Mouse (Mus musculus) ovary, postnatal 14 days (tissue): ENCODE measurements around the gene Fbxl18.

Source experiments
- DNase-seq: peaks from one replicate; pipeline ENCODE4 v3.0.0; 2022; ENCODE audit warnings: low spot score

The Fbxl18 gene

DNA sequence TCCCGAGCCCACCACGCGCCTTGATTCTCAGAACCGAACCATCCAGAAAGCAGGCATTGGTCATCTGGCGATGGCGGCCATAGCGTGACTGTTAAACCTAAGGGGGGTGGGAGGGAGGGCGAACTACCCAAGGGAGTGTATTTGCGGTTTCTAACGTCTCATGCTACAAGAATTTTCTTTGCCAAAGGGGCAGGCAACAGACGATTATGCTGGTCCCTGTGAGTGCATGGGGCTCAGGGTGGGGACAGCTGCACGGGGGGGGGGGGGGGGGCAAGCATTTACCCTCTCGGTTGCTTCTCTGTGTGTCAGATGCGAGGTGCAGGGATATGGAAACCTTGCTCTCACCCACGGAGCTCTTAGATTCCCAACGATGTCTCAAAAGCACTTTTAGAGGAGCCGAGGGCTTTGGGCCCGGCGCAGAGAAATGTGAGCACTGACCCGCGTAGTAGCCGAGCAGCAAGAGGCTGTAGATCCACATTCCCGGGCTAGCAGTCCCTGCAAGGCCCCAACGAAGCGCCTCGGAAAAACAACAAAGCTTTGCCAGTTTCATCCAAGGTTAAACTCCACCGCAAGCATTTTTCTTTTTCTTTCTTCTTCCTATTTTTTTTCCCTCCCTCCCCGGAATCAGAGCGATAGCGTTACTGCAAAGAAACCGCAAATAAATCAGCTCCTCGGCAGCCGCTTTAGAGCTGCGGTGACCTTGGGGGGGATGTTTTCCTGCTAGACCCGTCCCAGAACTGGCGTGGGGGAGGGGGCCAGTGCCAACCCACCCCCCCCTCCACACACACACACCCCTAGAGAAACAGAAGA lies 72.7 kb downstream of the Fbxl18 start:
- DNase-seq, result peak; percentile 43

DNA sequence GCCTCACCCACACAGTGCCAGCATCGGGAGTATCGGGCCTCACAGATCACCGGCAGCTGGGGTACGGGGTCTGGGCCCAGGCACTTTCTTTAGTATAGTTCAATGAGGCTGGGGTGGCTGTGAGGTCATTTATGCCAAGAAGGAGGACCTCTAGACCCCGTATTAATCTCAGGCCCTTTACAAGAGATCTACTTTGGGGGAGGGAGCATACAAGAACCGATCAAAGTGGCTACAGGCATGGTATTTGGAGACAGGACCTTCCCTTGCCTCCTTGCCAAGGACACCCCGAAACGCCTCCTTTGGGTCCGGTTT lies 73.3 kb downstream of the Fbxl18 start:
- DNase-seq, result no peak

DNA sequence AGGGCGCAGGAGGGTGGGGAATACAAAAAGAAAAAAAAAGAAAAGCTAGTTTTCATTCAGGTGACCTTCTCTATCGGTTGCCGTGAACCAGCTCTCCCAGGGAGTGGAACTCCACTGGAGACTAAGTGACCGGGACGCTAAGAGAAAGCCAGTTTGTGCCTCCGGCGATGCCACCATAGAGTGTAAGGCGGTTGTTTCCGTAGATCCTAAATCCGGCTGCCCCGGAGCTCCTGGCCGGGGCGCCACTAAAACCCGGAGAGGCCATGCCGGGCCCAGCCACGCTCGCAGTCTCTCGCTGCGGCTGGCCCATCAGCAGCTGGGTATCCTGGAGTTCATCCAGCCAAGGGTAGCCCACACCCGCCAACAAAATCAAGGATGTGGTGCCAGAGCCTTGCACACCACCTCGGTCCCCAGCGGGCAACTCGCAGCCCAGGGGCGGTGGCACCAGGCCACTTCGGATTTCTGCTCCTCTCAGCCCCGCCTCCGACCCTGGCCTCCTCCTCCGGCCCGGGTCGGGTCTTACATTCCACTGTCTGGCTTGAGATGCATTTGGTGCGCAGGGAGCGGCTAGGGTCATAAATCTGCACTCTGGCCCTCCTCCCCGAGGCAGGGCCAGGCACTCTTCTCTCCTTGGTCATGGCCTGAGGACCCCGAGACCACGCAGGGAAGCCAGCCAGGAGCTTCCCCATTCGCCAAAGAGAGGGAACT lies 73.8 kb downstream of the Fbxl18 start:
- DNase-seq, result peak; percentile 83

DNA sequence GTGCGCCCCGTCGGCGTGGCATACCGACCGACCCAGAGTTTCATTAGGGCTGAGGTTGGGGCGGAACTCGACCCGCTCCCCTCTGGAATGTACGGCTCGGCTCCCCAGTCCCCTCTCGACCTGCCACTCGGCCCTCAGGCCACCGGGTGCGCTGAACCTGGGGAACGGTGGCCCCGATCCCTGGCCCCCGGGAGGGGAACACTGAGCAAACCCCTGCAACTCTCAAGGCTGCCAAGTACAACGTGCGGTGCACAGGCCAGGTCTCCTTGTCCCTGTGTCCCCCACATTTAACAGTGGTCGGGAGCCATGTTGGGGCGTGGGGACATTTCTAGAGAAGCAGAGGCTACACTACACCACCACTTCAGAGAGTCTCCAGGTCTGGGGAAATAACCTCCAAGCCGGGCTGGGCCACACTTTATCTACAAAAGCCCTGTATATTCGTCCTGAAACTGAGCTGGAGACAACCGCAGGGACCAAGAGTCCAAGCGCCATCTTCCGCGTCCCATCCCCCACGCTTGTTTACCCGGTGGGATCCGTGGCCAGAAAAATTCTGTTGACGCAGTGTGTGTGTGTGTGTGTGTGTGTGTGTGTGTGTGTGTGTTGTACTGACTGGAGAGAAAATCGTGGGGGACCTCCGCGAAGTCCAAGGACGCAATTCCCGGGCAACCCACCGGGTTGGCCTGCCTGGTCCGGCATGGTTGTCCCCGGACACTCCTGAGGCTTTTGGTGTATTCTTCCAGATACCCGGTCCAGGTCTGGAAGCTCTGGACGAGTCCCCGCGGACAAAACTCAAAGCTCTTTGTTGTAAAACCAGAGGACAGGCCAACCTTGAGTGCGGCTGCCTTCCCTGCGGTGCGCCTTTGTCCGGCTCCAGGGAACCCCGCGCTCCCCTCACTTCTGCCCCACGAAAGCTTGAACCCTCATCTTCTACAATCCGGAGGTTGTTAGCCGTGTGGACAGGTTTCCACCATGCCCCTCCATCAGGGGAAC lies 74.7 kb downstream of the Fbxl18 start:
- DNase-seq, result peak; percentile 55

DNA sequence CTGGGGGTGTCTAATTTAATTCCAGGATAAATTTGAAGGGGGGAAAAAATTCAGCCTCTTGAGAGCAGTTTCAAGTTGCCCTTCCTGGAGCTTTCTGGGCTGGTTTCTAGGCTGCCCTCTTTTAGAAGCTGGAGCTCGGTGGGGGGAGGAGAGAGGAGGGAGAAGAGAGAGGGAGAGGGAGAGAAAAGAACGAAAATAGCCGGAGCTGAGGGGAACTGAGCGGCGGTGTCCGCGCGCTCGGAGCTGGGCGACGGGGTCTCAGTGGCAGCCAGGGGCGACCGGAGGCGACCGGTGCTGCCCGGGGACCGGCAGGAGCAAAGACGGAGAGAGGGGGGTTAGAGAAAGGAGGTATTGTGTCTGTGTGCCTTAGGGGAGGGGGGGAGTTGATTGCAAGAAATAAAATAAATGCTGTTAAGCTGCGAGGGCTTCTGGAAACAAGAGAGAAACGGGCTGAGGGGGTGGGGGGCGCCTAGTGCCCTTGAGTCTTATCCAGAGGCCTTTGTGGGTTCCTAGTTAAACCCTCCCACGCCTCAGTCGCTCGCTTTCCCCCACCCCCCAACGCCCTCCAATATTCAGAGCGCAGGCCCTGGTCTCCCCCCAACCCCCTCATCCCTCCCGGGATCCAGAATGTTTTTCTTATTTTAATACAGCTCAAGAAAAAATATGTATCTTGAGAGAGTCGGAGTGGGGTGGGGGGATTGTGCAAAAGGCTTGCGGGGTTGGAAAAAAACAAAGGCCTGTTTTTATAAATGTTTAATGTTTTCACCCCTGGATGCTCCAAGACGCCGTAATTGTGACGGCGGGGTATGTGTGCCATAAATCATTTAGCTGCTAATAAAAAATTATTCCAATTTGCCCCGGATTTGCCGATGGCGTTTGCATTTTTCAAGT lies 75.6 kb downstream of the Fbxl18 start:
- DNase-seq, result peak; percentile 46

DNA sequence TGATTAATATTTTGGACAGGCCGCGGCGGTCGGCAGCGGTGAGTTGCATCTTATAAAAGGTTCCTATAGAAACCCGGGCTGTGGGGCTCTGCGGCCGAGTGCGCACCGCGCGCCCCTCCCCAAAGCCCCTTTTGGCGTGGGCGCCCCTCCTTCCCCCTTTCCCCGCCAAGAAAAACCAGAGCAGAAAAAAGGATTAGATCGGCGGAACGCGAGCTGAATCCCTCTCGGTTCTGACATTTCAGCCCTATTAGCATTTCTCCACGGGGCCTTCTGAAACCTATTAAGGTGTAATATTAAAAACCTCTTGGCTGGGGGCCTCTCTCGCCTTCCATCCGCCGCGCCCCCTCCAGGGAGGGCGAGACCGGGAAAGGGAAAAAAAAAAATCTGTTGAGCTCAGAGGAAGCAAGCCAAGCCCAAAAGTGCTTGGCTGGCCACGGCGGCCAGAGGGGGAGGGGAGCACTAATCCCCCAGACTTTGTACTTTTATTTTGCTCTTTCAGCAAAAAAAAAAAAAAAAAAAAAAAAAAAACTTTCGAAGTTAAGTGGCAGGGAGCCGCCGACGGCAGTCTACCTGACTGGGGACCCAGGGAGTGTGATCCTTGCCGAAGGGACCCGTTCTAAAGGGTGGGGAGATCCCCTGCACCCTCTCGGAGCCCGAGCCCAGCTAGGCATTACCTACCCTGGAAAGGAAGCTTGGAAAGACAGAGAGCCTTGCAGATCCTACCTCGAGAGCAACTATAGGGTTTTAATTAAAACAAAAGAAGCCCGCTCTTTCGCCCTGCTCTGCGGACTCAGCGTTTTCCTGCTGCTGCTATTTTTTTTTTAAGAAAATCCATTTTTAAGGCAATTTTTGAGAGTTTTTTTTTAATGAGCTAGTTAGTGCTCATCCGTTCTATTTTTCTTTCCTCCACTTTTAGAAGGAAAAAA lies 76.5 kb downstream of the Fbxl18 start:
- DNase-seq, result peak; percentile 68

DNA sequence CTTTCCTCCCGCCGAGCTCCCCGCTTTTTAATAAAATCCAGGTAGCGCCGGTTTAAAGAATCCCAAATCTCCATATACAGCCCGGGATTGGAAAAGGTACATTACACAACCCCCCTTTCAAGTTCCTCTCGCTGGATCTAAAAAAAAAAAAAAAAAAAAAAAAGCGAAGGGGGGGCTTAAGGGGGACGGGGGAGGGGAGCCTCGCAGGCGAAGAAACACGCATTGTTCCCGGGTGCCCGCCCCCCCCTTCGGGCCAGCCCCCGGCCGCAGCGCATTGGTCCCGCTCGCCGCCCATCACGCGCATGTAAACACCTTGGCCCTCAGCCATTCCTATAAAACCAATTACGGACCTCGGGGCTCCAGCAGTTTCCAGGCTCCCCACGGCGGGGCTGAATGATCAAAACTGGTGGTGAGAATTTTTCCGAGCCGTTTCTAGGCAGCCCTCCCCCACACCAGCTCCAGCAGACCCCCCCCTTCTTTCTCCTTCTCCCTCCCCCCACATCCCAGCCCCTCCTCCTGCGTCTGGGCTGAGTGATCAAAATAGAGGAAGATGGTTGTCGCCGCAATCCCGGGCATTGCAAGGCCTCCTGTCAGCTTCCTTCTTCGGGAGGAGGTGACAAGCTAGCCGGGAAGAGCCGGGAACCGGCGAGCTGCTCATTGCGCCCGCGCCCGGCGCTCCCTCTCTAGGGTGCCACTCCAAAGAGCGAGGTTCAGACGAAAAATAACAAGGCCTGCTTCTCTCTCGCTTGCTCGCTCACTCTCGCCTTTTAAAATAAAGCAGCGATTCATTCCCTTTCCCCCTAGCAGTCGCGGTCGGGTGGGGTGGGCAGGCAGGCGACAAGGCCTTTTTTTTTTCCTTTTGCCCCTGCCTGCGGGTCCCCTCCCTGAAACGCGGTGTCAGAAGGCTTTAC lies 77.4 kb downstream of the Fbxl18 start, which contains the start of gene Tnrc18:
Gene Tnrc18 (minus strand): TSS at position 139 of the 911 bp plus-strand sequence.
- DNase-seq, result peak; percentile 100
